Mouse (Mus musculus) cerebellum, adult 9-10 months (tissue): ENCODE data around the gene Hist1h2bp.
A peak's percentile ranks its signal among the peaks of the same experiment; 100 is the strongest.
"Not testable (repeated sequence)": the region's sequence is repeated elsewhere in the genome, so short reads cannot be mapped to it uniquely, and the experiment has no call there.

ENCODE experiments used
- DNase-seq: peaks from one replicate; pipeline ENCODE4 v3.0.0; 2022

Hist1h2bp gene

DNA sequence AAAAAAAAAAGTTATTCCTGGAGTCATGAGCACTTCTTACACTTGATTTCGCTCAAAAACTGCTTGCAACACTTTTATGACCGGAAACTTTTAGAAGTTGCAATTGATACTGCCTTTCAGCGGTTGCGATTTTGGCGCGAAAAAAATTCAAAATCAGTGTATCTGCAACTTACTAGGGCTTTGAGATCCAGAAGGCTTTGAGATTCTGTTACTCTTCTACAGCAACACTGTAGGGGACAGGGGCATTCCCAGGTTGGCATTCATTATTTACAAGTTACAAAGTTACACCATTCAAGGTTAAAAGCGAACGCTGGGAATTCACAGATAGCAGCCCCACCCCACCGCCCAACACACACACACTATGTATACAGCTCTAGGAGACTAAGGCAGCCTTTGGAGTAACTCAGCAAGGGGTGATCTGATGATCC is 3.5 kb upstream of the Hist1h2bp start:
- DNase-seq, result peak; percentile 62

DNA sequence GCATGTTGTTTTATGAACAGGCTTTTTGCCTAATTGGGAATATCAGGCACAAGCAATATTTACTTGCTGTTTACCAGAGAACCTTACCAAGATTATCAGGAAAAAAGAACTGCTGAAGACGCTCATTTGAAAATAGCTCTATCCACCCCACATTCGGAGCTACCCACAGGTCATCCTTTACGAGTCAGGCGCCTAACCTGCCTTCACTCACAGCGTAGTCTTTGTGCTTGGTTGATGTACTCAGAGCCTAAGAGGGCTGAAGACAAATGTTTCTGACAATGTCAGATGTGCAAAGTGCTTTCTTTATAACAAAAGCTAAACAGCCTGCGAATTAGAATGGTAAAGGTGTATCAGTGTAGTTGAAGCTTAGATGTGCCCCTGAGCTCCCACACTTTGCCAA is 3.0 kb upstream of the Hist1h2bp start:
- no peak for DNase-seq

DNA sequence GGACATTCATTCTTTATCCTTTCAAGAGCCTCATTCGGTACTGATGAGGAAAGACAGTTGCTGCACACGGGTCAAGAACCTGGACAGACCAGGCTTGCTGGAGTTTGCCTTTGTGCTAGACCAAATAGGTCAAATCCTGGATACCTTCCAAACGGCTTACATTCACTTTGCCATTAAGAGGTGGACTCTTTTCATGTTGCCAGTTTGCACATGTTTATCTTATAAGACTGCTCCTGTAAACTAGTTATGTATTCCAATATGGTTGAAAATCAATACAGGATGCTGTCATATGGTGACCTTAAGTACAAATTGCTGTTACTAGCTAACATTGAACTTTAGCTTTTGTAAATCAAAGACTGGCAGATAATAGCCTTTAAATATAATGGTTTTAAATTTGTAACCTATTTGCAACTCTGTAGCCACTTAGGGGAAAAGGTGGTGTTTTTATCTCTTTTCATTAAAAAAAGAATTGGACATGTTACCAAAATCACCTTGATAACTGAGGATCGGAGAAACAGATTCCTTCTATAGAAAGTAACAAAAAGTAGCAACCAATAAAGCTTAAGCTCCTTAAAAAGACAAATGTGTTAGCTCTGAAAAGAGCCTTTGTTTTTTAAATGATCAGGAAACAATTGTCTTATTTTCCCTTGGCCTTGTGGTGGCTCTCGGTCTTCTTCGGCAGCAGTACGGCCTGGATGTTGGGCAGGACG is 917 bp upstream of the Hist1h2bp start:
- peak; percentile 34 for DNase-seq

- peak; percentile 46 for DNase-seq
Observed at GRCm38 (mm10) chr13:21787760-21788593, 716 bp downstream of the Hist1h2bp start.

DNA sequence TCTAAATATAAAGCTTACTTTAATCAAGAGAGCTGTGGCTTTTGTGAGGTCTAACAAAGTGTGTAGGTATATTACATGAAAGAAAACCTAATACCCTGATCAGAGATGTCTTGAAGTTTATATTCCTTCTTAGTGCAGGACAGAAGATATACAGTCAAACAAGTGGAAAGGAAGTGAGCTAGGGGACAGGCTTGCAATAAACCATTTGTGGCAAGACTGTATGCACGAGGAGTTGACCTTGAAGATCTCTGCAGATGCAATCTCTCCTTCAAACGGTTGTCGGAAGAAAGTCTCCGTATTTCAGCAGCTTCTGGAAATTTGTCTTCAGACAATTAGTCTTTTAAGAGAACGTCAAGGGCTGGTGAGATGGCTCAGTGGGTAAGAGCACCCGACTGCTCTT is 2.7 kb downstream of the Hist1h2bp start:
- DNase-seq, result no peak

DNA sequence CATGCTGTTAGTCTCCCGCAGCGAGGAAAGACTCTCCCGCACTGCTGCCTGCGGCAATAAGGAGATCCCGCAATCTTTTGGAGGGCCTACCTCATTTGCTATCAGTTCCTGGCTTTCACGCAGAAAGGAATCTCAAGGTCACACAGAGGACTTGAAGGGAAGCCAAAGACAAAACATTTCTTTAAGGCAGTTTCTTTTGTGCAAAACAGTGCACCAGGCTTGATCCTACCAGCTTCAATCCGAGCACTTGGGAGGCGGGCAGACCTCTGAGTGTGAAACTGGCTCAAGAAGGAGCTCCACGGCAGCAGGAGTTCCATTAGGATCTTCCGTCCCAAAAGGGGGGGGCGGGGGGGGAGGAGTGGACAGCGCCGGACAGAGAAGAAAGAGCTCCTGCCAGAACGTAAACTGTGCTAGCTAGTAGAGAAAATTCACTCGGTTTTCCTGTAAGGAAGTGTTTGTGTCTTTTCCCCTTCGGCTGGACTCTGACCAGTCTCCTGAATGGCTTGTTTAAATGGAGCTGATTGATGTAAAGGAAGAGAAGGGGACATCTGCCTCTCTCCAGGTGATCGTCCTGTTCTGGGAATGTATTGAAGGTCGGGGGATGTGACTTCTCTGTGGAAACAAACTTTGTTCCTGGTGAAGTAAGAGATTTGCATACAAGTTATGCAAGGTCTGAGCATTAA is 3.5 kb downstream of the Hist1h2bp start:
- DNase-seq, result no peak

DNA sequence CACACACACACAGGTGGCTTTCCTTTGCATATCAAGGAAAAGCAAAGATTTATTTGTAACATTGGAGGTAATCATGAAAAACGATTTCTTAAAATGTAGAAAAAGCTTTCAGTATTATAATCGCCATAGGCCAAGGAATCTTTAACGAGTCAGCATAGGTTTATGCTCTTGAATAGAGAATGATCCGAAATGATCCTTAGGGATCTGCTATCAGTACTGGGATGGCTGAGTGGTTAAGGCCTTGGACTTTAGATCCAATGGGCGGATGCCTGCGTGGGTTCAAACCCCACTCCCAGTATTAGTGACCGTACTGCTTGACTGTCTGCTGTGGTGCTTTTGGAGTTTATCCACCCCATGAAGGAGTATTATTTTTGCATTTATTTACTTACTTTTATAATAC is 8.3 kb downstream of the Hist1h2bp start:
- DNase-seq, result no peak

DNA sequence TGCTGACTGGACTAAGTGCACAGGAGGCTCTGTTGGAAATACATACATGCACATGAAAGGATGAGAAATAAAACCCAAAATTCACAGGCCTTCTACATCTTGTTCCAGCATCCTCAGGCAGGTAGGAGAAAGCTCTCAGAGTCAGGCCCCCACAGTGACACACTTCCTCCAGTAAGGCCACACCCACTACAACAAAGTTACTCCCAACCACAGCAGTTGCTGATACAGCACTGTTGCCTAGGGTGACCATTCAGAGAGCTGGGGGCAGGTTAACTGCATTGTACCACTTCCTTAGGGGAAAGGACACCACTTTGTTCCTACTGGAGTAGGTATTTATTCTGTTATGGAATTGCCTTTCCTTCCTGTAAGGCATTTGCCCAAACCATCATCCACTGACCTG is 9.9 kb downstream of the Hist1h2bp start:
- not testable (repeated sequence) for DNase-seq

DNA sequence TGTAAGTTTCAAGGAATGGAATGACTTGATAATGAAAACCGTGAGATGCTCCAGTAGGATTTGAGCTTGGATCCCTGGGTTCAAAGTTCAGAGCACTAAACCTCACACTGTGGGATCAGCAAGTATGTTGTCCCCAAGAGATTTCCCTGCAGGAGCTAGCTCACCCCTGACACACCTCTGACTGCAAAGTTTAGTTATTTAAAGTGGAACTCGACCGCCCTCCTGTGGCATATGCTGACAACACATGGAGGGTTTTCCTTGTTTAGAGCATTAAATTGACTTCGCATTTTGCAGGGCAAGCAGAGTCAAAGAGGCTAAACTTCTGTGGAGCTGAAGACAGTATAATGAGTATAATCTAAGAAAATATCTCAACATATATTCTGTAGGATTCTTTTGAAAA is 15.8 kb downstream of the Hist1h2bp start:
- not testable (repeated sequence) for DNase-seq

- DNase-seq, result not testable (repeated sequence)
Observed at GRCm38 (mm10) chr13:21810073-21810472, 22.8 kb downstream of the Hist1h2bp start, which contains the start of the genes Hist1h2bq and Hist1h2ao. Hist1h2bq (minus strand) TSS chr13:21810197. Hist1h2ao (plus strand) TSS chr13:21810465.

GRCm38 (mm10) chr13:21811074-21811473 is 23.8 kb downstream of the Hist1h2bp start:
- DNase-seq, result not testable (repeated sequence)

GRCm38 (mm10) chr13:21811539-21811938 is 24.3 kb downstream of the Hist1h2bp start, which contains the start of gene Hist1h4m:
Hist1h4m (plus strand) TSS chr13:21811746.
- peak; percentile 38 for DNase-seq

DNA sequence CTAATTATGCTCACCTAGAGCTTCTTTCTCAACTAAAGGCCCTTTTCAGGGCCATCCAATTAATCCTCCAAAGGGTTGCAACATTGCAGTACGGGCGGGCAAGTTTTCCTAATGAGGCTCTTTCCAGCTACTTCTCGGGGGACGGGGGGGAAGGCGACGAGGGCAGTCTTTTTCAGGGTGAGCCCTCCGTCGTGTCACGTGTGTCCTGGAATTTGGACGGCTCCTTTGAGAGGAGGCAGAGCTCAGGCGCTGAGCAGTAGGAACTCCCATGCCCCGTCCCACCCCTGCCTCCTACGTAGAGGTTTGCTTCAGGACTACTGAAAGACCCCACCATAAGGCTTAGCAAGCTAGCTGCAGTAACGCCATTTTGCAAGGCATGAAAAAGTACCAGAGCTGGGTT is 24.8 kb downstream of the Hist1h2bp start:
- DNase-seq, result not testable (repeated sequence)

- DNase-seq, result not testable (repeated sequence)
Observed at GRCm38 (mm10) chr13:21820082-21820890, 33.0 kb downstream of the Hist1h2bp start.

DNA sequence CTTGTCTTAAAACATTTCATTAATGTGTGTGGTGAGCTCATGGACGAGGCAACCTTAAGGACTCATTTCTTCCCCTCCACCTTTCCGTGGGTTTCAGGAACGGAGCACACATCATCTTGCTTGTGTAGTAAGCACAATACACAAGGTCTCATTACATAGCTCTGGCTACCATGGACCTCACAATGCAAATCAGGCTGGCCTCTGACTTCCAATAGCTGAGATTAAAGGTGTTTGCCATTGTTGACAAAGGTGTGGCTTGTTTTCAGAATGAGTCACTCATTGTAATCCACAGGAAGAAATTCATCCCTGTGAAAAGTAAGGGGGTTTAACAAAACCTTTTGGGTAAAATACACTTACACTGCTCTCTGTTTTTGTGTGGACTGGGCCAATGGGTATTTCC is 41.2 kb downstream of the Hist1h2bp start:
- no peak for DNase-seq

- DNase-seq, result no peak
Observed at GRCm38 (mm10) chr13:21830344-21830743, 43.1 kb downstream of the Hist1h2bp start.

GRCm38 (mm10) chr13:21831418-21832394 is 44.4 kb downstream of the Hist1h2bp start, which contains the start of gene Hist1h4n:
Hist1h4n (minus strand) TSS chr13:21832196.
- peak; percentile 47 for DNase-seq

- DNase-seq, result not testable (repeated sequence)
Observed at GRCm38 (mm10) chr13:21833461-21833860, 46.2 kb downstream of the Hist1h2bp start, which contains the start of the genes Hist1h2ap and Hist1h2br. Hist1h2ap (minus strand) TSS chr13:21833507. Hist1h2br (plus strand) TSS chr13:21833743.
